Mouse (Mus musculus) bone marrow macrophage, adult 2 months (primary cell): Measurements from ENCODE around the gene H6pd.

Experiments
- CTCF ChIP-seq: IDR thresholded peaks from 2 replicates; pipeline ENCODE4 v1.5.1; 2012; ENCODE audit warnings: low read depth, mild to moderate bottlenecking, low read length, moderate library complexity
- POLR2A ChIP-seq: IDR thresholded peaks from 2 replicates; pipeline ENCODE4 v1.6.1; 2012; ENCODE audit warnings: mild to moderate bottlenecking, low read depth, low read length, borderline replicate concordance

DNA sequence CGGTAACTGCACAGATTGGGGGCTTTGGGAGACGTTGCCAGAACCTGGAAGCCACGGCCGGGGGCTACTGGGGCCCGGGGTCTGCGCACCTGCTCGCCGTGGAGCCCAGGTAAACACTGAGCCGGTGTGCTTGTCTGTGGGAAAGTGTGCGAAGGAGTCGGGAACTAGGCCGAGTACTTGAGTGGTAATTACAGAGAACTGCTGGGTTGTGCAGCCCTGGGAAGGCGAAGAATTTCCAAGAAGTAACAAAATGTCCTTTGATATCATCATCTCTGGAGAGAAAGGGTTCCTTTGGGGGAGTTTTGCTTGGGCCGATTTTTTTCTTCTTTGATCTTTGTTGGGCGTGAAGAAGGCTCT, 40.3 kb upstream of the H6pd start:
- TF ChIP-seq CTCF (no peak), POLR2A (no peak)
